Mouse (Mus musculus): ENCODE results near the gene AC129217.1. TPM values are rescaled to one million over a fixed set of nuclear protein-coding genes. Genes with fewer than 3 reads are reported as not detected.
"Not testable (repeated sequence)": the region's sequence is repeated elsewhere in the genome, so short reads cannot be mapped to it uniquely, and the experiment has no call there.

The AC129217.1 gene
- total and polyA plus RNA-seq, 2 experiments = 8.2 TPM; not detected in 1

GRCm38 (mm10) chr19:8859018-8859417 lies 29.4 kb downstream of the AC129217.1 start:
- DNase-seq (ENCODE audit: extremely low read depth, low read depth, low spot score) = no peak
- no peaks in the 10 kb centered on the region for H3K4me1 ChIP-seq (ENCODE audit: control insufficient read depth, insufficient read depth, low read length)
- 16% methylated on average over 1 of the region's 1 CpGs for WGBS
- no peaks in the 10 kb centered on the region for H3K27me3 ChIP-seq (ENCODE audit: control insufficient read depth, insufficient read depth, low read length)
- H3K36me3 ChIP-seq (ENCODE audit: control insufficient read depth, insufficient read depth, low read length) = no peaks in the 10 kb centered on the region
- no peak overlapping the region for H3K9ac ChIP-seq (ENCODE audit: low read depth, low read length)
- peak; percentile 41; the same call in 1 of the 2 replicates for TF ChIP-seq CTCF (IDR thresholded peaks at IDR 0.05; ENCODE audit: low read depth, low read length)
- TF ChIP-seq POLR2A (IDR thresholded peaks at IDR 0.05; ENCODE audit: extremely low read depth, insufficient read depth, low read length) = no peak
- H3K79me2 ChIP-seq (ENCODE audit: control insufficient read depth, insufficient read depth, low read length) = no peaks in the 10 kb centered on the region
- H3K27ac ChIP-seq (replicated peaks; ENCODE audit: insufficient read depth, low read depth, low read length) = no peak overlapping the region
- H3K4me3 ChIP-seq (ENCODE audit: insufficient read depth, low read depth, low read length) = no peak overlapping the region

DNA sequence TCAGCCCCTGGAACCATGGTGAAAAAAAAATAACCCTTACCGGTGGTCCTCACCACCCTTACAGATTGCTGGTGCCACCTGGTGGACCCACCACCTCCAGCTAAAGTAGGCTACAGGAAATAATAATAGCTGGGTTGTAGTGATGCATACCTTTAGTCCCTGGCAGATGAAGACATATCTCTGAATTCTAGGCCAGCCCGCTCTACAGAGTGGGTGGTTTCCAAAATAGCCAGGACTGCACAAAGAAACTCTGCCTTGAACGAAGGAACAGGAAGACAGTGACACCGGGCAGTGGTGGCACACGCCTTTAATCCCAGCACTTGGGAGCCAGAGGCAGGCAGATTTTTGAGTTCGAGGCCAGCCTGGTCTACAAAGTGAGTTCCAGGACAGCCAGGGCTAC lies 34.7 kb downstream of the AC129217.1 start:
- DNase-seq (ENCODE audit: extremely low read depth, low read depth, low spot score) = no peak
- H3K36me3 ChIP-seq (ENCODE audit: control insufficient read depth, insufficient read depth, low read length) = no peaks in the 10 kb centered on the region
- TF ChIP-seq POLR2A (IDR thresholded peaks at IDR 0.05; ENCODE audit: extremely low read depth, insufficient read depth, low read length) (no peak), CTCF (IDR thresholded peaks at IDR 0.05; ENCODE audit: low read depth, low read length) (no peak)
- no peak overlapping the region for H3K27ac ChIP-seq (replicated peaks; ENCODE audit: insufficient read depth, low read depth, low read length)
- H3K79me2 ChIP-seq (ENCODE audit: control insufficient read depth, insufficient read depth, low read length) = no peaks in the 10 kb centered on the region
- no peak overlapping the region for H3K9ac ChIP-seq (ENCODE audit: low read depth, low read length)
- 84% methylated on average over 6 of the region's 6 CpGs for WGBS
- no peak overlapping the region for H3K4me3 ChIP-seq (ENCODE audit: insufficient read depth, low read depth, low read length)
- H3K4me1 ChIP-seq (ENCODE audit: control insufficient read depth, insufficient read depth, low read length) = peaks cover 2% of the 10 kb centered on the region; the same call in 1 of the 2 replicates
- H3K27me3 ChIP-seq (ENCODE audit: control insufficient read depth, insufficient read depth, low read length) = no peaks in the 10 kb centered on the region

- Histone ChIP-seq H3K27ac (replicated peaks; ENCODE audit: insufficient read depth, low read depth, low read length) (peak overlapping the region; percentile 63), H3K36me3 (ENCODE audit: control insufficient read depth, insufficient read depth, low read length) (peaks cover 13% of the 10 kb centered on the region), H3K4me1 (ENCODE audit: control insufficient read depth, insufficient read depth, low read length) (peaks cover 13% of the 10 kb centered on the region; the same call in 1 of the 2 replicates)
- DNase-seq (ENCODE audit: extremely low read depth, low read depth, low spot score) = peak; percentile 82
- WGBS = 24% methylated on average over 3 of the region's 3 CpGs
- not testable (repeated sequence) for H3K27me3 ChIP-seq (ENCODE audit: control insufficient read depth, insufficient read depth, low read length); H3K79me2 ChIP-seq (ENCODE audit: control insufficient read depth, insufficient read depth, low read length); H3K4me3 ChIP-seq (ENCODE audit: insufficient read depth, low read depth, low read length); H3K9ac ChIP-seq (ENCODE audit: low read depth, low read length)
Observed at GRCm38 (mm10) chr19:8870381-8870780, 40.8 kb downstream of the AC129217.1 start.

- Histone ChIP-seq H3K4me1 (ENCODE audit: control insufficient read depth, insufficient read depth, low read length) (peaks cover 13% of the 10 kb centered on the region; the same call in 1 of the 2 replicates), H3K36me3 (ENCODE audit: control insufficient read depth, insufficient read depth, low read length) (peaks cover 16% of the 10 kb centered on the region), H3K9ac (ENCODE audit: low read depth, low read length) (peak overlapping the region; percentile 39), H3K27ac (replicated peaks; ENCODE audit: insufficient read depth, low read depth, low read length) (peak overlapping the region; percentile 56), H3K4me3 (ENCODE audit: insufficient read depth, low read depth, low read length) (peak overlapping the region; percentile 82), H3K79me2 (ENCODE audit: control insufficient read depth, insufficient read depth, low read length) (no peaks in the 10 kb centered on the region), H3K27me3 (ENCODE audit: control insufficient read depth, insufficient read depth, low read length) (no peaks in the 10 kb centered on the region)
- DNase-seq (ENCODE audit: extremely low read depth, low read depth, low spot score) = no peak
- 6% methylated on average over 9 of the region's 9 CpGs for WGBS
- no peak for TF ChIP-seq CTCF (IDR thresholded peaks at IDR 0.05; ENCODE audit: low read depth, low read length)
- TF ChIP-seq POLR2A (IDR thresholded peaks at IDR 0.05; ENCODE audit: extremely low read depth, insufficient read depth, low read length) = no peak
Observed at GRCm38 (mm10) chr19:8870838-8871237, 41.3 kb downstream of the AC129217.1 start.

DNA sequence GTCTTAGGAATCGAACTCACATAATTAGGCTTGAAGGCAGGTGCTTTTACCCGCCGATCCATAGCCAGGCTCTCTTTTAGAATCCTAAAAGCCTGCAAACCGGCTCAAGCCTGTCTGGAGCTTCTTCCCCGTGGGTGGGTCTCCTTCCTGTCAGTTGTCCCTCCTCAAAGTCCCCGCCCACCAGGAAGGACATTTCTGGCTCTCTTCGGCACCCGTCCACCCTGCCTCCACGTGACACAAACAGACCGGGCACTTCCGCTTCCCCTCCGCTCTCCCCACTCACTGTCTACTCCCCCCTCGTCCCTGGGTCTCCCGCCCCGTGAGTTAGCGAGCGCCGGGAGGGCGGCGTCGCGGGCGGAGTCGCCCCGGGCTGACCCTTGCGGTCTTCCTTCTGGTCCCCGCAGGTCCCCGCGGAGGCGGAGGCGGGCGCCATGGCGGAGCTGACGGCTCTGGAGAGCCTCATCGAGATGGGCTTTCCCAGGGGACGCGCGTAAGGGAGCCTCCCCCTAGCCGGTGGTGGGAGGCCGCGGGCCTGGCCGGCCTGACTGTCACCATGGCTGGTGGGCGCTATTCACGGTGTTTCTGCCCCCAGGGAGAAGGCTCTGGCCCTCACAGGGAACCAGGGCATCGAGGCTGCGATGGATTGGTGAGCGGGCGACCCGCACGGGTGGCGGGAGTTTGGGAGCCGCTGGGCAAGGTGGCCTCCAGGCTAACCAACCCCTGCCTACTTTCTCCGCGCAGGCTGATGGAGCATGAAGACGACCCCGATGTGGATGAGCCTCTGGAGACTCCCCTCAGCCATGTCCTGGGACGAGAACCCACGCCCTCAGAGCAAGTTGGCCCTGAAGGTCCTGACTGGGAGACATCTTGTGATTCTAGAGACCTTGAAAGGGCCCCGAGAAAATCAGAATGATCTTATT lies 42.0 kb downstream of the AC129217.1 start, which contains the start of gene Ubxn1:
TSS of gene Ubxn1 (plus strand) at position 230 of the 920 bp plus-strand sequence.
- peaks cover 16% of the 10 kb centered on the region for H3K36me3 ChIP-seq (ENCODE audit: control insufficient read depth, insufficient read depth, low read length)
- peak within 1 kb of the TSS; percentile 88 for H3K9ac ChIP-seq (ENCODE audit: low read depth, low read length)
- H3K4me1 ChIP-seq (ENCODE audit: control insufficient read depth, insufficient read depth, low read length) = peaks cover 13% of the 10 kb centered on the region; the same call in 1 of the 2 replicates
- peak within 1 kb of the TSS; percentile 83 for H3K27ac ChIP-seq (replicated peaks; ENCODE audit: insufficient read depth, low read depth, low read length)
- DNase-seq (ENCODE audit: extremely low read depth, low read depth, low spot score) = peak; percentile 96
- no peaks in the 10 kb centered on the region for H3K79me2 ChIP-seq (ENCODE audit: control insufficient read depth, insufficient read depth, low read length)
- peak; percentile 67; the same call in 1 of the 2 replicates for TF ChIP-seq POLR2A (IDR thresholded peaks at IDR 0.05; ENCODE audit: extremely low read depth, insufficient read depth, low read length)
- no peak for TF ChIP-seq CTCF (IDR thresholded peaks at IDR 0.05; ENCODE audit: low read depth, low read length)
- H3K27me3 ChIP-seq (ENCODE audit: control insufficient read depth, insufficient read depth, low read length) = no peaks in the 10 kb centered on the region
- H3K4me3 ChIP-seq (ENCODE audit: insufficient read depth, low read depth, low read length) = peak within 1 kb of the TSS; percentile 82
- under 1% methylated on average over 57 of the region's 59 CpGs for WGBS

All from liver, adult 2 months (tissue).